Mouse (Mus musculus): ENCODE measurements around the gene Lif.

GRCm38 (mm10) chr11:4292888-4293247 lies 35.5 kb downstream of the Lif start:
- no peak for TF ChIP-seq CTCF (IDR thresholded peaks at IDR 0.05; ENCODE audit: low read depth)
- no peak for TF ChIP-seq EP300 (IDR thresholded peaks at IDR 0.05; ENCODE audit: low read depth)

All from liver, embryonic 14.5 days (tissue).